Mouse (Mus musculus) left cerebral cortex, postnatal 14 days (tissue): ENCODE results near the gene Zswim8. TPM values are rescaled to one million over a fixed set of nuclear protein-coding genes. Genes with fewer than 3 reads are reported as not detected.

Experiments
- DNase-seq, 2 experiments: peaks; one replicate each; pipeline ENCODE4 v3.0.0; 2021 to 2022; ENCODE audit warnings: low spot score in 2 of 2, mixed read lengths in 1 of 2
- intact Hi-C: fragments of 180-260 bp; cut with DNase I; formaldehyde crosslinking; loops from one replicate; pipeline ENCODE4 v1.15.1; 2025
- total RNA-seq, 2 experiments: library from RNA; stranded (reverse); gene quantifications; 2 replicates each; pipeline ENCODE4 v1.2.3; 2021

Zswim8 gene
- total RNA-seq, 2 experiments from 2014 or later, result 136 to 142 TPM

DNA sequence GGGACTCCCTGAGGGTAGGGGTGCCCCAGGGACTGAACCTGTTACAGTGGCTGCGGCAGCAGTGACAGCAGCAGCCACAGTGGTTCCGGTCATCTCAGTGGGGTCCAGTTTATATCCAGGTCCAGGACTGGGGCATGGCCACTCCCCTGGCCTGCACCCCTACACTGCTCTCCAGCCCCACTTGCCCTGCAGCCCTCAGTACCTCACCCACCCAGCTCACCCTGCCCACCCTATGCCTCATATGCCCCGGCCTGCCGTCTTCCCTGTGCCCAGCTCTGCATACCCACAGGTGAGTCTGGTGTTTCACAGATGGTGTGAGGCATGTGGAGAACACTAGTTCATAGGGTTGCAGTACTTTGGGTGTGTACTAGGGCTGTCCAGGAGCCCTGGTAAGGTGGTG is 14.0 kb downstream of the Zswim8 start:
- intact Hi-C loops, result loop anchor here (5.0 kb wide), 1 partner anchor 296 kb away; no protein-coding TSS in a partner anchor
- no peak for DNase-seq

DNA sequence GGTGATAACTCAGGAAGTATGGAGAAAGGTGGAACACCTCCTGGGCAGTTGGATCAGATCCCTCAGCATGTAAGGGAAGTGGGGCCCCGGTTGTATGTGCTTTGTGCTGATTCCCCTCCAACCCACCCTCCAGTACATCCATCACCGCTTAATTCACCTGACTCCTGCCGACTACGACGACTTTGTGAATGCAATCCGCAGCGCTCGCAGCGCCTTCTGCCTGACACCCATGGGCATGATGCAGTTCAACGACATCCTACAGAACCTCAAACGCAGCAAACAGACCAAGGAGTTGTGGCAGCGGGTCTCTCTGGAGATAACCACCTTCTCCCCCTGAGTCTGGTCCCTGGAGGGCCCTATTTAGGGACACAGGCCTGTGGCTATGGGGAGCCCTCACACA is 15.7 kb downstream of the Zswim8 start:
- no peak for DNase-seq
- intact Hi-C loops, result loop anchor here (5.0 kb wide), 1 partner anchor 294 kb away; no protein-coding TSS in a partner anchor

DNA sequence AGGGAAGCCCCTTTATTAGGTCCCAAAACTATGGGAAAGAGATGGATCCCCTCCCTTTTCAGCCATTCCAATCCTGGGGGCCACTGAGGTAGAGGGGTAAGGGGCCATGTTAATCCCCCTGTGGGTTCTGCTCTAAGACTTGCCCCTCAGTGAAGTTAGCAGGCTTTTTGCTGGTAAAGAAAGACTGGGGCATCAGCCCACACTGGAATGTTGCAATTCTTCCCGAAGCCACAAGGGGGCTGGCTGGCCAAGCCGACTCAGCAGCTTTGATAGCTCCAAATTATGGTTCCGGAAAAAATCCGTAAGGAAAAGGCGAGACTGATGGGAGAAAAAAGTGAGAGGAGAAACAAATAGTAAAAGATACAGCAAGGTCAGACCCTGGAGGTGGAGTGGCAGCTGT is 16.7 kb downstream of the Zswim8 start:
- intact Hi-C loops, result loop anchor here (5.0 kb wide), 1 partner anchor 293 kb away; no protein-coding TSS in a partner anchor
- peak; percentile 80 to 81 for DNase-seq

DNA sequence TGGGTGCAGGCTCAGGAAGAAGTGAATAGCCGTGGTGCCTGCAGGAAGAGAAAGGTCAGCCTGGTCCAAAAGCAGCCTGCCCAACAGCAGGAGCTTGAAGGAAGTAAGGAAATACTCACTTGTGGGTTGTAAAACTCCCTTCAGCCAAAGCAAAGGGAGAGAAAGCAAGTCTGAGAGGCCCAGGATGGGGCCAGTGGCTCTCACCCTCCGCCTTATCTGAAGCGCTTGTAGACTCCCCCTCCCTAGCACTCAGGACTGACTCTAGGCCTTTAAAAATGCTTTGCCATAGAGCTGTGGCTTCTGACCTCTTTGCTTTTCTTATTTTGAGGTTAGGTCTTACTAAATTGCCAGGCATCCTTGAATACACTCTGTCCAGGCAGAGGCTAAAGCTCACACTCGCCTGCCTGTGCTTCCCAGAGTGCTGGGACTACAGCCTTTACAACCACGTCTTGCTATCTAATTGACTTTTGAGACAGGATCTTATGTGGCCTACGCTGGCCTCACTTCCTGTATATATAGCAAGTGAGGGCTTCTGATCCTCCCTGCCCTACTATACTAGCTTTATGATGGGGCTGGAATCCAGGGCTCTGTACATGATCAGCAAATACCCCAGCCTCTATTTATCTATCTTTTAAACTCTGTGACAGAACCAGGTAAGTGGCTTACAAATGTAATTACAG is 18.4 kb downstream of the Zswim8 start:
- intact Hi-C loops, result no loop called here
- DNase-seq, result no peak

DNA sequence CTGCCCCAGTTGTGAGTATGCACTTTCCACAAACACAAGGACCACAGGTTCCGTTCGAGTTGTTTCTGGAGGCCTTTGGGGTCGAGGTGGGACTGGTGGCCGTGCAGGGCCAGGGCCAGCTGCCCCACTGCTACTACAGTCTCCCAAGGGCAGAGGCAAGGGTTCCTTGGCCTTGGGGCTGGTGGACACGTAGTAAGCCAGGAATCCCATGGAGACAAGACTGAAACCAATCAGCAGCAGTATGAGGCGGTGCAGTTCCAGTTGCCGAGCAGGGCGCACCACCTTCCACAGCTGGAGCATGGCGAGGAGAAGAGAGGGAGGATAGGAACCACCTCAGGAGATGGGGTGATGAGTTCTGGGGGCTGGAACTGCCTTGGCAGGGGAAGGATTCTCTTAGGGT is 22.5 kb downstream of the Zswim8 start:
- DNase-seq, result no peak
- intact Hi-C loops, result no loop called here

DNA sequence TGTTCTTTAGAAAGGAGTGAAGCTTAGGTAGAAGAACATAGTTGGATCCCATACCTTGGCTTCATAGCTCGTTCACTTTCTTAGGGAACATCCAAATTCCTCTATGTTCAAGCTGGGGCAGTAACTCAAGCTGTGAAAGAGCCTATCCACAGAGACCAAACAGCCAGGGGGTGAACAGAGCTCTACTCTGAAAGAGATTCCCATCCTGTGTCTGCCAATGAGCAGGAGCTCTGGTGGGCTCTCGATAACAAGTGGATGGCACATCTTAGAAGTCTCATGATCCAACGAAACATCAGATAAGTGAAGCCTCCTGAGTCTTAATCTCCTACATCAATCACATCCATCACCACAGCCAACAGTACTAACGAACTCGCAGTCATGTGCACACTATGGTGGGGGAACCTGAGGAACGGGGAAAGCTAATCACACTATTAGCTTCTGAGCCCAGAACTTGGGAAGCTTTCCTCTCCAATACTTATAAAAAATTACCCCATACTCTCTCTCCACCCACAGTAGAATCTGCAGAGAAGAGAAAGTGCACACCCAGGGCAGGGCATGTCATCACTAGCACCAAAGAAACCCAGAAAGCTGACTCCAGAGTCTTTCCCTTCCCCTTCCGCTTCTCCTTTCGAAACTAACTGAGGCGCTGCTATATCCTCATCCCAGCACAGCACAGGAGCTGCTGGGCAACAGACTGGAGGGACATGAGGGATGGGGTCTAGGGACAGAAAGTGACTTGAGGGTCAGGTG is 23.7 kb downstream of the Zswim8 start:
- no peak for DNase-seq
- intact Hi-C loops, result no loop called here

DNA sequence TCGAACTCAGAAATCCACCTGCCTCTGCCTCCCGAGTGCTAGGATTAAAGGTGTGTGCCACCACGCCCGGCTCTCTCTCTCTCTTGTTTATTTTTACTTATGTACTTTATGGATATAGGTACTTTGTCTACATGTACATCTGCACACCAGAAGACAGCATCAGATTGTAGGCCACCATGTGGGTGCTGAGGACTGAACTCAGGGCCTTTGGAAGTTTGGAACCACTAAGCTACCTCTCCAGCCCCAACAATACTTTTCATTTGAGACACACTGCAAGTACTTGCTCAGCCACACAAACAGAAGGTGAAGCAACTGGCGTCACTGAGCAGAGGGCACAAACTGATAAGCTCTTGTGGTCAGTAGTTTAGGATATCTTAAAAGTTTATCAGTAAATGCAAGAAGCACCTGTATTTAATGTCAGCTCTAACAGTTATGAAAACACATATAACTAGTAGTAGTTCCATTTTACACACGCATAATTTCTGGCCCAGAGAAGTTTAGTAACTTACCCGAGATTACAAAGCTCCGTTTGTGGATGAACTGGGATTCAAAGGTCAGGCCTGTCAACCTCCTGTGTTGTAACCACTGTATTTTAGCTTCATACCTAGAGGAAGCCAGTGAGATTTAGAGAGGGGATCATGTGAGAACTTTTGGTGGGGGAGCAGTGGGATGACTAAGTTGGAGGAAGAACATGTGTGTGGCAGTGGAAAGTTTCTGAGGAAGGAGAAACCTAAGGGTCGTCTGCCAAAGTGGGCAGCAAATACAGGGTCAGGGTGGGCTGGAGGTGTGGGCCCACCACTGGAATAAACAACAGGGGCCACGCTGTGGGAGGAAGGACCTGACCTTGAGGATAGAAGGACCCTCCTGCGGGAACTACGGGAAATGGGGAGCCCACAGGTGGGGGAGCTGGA is 25.9 kb downstream of the Zswim8 start:
- intact Hi-C loops, result no loop called here
- DNase-seq, result no peak

DNA sequence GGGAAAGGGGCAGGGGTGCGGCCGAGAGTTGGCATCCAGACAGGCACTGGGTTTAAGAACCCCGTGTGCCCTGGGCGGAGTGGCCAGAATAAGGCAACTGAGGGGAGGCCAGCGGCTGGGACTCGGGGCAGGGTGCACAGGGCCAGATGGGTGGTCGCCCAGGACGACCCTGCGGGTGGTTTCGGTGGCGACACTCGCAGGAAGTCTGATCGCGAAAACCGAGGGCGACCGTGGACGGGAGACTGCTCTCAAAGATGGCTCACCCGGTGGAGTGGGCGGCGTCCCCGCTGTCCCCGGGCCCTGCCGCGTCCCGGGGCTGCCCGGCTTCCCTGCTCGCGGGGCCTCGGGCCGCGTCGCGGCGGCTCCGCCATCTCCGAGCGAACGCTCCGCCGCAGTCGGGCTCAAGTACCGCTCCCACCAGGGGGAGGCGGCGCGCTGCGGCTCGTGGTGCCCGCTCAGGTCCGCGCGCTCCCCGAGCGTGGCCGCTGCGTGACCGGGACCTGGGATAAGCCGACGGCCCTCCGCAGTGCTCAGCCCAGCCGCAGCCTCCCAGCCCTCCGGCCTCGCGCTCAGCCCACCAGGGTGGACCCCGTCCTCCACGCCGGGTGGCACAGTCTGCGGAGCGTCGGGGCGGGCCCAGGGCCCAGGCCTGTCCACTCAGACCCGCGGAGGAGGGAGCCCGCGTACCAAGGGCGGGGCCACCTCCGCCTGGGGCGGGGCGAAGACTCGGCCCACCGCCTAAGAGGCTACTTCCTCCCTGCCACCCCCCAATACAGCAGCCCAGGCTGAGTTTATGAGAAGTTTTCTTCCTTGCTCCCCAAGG is 26.8 kb downstream of the Zswim8 start, which contains the start of gene Ndst2:
Gene Ndst2 (minus strand): TSS at position 611 of the 823 bp plus-strand sequence.
- peak; percentile 78 to 80 for DNase-seq
- intact Hi-C loops, result no loop called here

DNA sequence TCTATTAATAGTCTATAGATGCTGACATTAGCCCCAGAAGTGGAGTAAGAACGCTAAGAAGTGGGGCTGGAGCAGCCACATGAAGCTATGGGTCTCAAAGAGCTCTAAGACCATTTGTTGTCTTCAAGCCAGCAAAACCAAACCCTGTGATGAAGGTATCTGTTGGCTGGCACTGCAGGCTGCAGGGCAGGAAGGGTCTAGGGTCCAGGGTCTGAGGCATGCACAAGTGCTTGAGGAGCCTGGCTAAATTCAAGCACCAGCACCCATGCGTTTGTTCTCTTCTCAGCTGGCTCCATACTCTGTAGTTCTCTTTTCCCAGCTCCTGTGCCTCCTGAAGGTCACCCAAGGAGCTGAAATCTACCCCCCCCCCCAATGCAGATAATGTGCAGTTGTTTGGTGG is 27.7 kb downstream of the Zswim8 start:
- DNase-seq, result no peak
- intact Hi-C loops, result no loop called here

DNA sequence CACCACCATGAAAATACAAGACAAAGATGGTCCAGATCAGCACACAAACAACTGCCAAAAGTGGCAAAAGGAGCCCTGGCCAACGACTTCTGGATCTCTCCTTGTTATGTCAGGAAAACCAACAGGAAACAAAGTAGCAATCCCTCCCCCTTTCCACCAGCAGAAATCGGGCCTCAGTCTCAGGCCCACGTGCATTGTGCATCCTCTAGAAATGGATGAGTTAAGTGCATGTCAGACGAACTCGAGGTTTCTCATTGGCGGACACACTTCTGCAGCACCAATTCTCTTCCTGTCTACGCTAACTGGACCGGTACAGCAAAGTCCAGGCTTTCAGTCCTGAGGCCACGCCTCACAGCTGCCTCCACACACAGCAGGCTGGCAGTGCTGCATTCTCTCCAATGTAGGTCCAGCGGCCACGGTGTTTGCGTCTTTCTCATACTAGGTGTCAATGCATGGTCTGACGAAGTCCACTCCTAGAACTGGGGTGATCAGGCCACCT is 28.6 kb downstream of the Zswim8 start:
- DNase-seq, result no peak

DNA sequence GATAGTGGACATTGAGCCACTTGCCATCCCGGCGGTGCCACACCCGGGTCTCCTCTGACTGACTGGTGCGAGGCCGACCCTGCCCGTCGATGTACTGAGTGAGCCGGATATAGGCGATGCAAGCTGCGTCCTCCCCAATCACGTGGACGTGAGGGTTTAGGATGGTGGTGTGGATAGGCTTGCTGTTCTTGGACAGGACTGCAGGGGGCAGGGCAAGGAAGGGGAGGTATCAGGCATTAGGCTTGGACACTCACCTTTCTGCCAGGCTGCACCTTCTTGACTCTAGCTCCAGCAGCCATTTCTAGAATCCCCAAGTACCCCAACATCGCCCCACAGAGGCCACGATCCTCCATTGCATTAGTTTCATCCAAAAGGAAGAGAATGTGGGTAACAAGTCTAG is 30.0 kb downstream of the Zswim8 start:
- intact Hi-C loops, result no loop called here
- peak; percentile 34 to 52 for DNase-seq

More for the DNA sequence above, 28.6 kb downstream of the Zswim8 start:
- intact Hi-C loops, result no loop called here

DNA sequence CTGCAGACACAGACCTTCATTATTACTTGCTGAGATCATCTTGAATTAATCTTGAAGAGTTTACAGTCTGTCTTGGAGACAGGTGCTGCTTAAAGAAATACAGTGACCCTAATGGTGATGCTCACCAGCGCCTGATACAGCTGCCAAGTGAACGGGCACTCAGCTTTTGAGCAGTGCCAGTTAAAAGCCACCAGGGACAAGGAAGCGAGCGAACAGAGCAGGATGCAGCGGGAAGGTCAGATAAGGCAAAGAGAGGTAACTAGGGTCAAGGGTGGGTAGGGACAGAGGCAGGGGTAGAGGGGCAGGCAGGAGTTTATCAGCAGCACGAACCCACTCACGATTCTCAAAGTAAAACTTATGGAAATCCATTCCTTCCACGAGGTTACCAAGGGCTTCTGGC is 31.2 kb downstream of the Zswim8 start:
- intact Hi-C loops, result loop anchor here (2.0 kb wide), 1 partner anchor 138 kb away; no protein-coding TSS in a partner anchor

DNA sequence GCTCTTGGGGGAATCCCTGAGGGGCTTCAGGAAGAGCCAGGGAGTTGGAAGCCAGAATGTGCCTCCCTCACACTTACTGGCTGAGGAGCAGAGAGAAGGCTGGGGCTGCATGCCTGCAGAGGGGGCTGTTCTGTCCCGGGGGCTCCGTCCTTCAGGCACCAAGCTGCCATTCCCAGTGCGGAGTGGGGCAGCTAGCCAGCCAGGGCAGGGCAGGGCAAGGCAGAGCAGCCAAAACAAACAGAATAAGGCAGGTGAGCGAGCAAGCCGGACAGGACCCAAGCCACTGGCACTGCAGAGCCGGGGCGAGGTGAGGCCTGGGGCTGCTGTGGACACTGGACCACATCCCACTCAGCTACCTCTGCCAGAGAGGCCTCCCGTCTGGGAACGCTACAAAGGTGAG is 33.9 kb downstream of the Zswim8 start:
- no peak for DNase-seq
- intact Hi-C loops, result no loop called here

More for the DNA sequence above, 31.2 kb downstream of the Zswim8 start:
- DNase-seq, result no peak

DNA sequence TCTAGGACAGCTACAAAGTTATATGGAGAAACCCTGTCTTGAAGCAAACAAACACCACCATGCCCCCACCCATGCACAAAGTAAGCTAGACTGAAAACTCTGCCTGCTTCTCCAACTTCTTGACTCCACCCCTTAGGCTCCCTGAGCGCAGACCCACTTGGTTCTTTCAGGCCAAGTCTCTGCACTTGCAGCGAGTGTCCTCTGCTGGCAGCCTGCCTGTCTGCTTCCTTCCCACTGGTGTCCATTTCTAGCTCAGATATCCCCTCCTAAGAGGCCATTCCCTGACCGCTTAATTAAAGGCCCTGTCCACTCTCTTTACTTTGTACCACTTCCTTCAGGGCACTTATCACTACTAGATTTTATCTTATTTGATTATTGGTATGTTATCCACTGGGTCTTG is 36.3 kb downstream of the Zswim8 start:
- DNase-seq, result no peak
- intact Hi-C loops, result no loop called here

DNA sequence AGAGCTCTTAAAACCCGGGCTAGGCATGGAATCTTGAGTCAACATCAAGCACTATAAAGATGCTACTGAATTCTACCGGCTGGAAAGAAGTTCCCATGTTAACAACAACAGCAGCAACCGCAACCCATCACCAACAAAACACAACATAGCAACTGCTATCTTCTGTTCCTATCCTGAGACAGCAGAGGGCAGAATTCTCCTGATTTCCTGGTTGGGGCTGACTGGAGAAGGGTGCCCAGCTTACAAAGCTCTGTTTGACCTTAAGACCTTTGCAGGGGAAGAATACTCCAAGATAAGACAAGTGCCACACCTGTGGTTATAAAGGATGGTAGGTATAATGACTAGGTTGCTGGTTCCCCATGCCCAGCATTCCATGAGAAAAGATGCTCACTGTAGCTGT is 39.6 kb downstream of the Zswim8 start:
- intact Hi-C loops, result no loop called here

DNA sequence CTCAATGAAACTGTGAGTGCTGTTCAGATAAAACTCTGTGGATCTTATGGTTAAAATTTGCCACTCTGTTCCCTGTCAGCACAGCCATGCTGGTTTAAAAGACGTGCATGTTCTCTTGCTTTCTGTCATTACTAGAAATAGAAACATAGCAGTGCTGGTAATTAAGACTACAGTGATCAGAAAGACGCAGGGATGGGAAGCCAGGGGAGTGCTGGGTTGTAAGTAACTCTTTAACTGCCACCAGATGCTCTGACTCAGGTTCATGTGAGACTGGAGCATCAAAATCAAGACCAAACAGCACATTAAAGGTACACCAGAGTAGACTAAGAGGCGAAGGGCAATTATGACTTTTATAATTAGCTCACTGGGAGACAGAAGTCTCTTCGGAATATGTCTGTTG is 41.0 kb downstream of the Zswim8 start:
- intact Hi-C loops, result no loop called here
- no peak for DNase-seq

More for the DNA sequence above, 39.6 kb downstream of the Zswim8 start:
- DNase-seq, result no peak

DNA sequence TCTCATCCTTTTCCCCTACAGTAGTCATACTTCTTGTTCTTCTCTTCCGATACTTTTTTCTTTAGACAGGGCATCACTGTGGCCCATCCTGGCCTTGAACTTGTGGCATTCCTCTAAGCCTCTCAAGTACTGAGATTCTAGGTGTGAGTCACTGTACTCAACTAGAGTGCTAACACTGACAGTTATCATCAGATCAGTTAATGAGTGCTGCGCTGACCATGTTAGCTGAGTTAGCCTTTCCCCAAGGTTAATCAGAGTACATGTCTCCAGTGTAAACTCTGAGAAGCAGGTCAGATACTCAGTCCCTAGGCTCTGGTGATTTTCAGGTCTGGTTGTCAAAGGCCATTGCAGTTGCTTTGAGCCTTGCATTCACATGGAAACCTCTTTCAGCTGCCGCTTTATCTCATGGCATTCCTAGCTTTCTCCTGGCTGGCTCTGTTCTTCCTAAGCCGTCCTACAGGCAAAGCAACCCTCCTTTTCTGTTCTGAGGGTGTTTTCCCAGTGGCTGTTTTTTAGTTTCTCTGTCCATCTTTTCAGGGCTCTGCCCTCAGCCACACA is 42.2 kb downstream of the Zswim8 start:
- intact Hi-C loops, result no loop called here
- DNase-seq, result no peak

DNA sequence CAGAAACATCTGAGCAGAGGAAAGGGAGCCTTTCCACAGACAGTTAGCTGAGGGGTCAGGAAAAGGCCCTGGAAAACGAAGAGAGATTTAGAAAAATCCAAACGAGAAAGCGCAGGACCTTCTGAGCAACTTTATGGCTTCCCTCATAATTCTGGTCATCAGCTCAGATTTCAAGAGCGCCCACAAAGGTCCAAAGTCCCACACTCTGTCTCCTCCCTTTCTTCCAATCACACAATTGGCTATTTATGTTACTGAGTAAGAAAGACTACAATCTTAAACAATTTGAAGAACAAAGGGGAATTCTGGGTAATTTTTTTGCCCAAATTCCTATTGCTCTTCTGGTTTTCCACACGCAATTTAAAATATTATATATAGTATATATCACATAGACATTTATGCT is 43.2 kb downstream of the Zswim8 start:
- intact Hi-C loops, result no loop called here
- DNase-seq, result no peak
